Mouse (Mus musculus) layer of hippocampus, adult 9-10 months (tissue): ENCODE measurements around the gene Zfp865.
"Not testable (repeated sequence)": the region's sequence is repeated elsewhere in the genome, so short reads cannot be mapped to it uniquely, and the experiment has no call there.

ENCODE experiments used
- DNase-seq: peaks from one replicate; pipeline ENCODE4 v3.0.0; 2022; ENCODE audit warnings: low spot score

Gene Zfp865

GRCm38 (mm10) chr7:5020000-5020681 lies at the start of gene Zfp865, which contains the start of gene Ccdc106:
Gene Zfp865 (plus strand): TSS chr7:5020376.
Gene Ccdc106 (plus strand): TSS chr7:5020553.
- DNase-seq, result peak; percentile 96

GRCm38 (mm10) chr7:4971068-4971467 lies 49.1 kb upstream of the Zfp865 start, which contains the start of gene Sbk3:
Gene Sbk3 (minus strand): TSS chr7:4971168.
- no peak for DNase-seq

- DNase-seq, result no peak
Measured at GRCm38 (mm10) chr7:4971710-4972109, 48.5 kb upstream of the Zfp865 start.

- DNase-seq, result no peak
Measured at GRCm38 (mm10) chr7:4972321-4973047, 47.7 kb upstream of the Zfp865 start.

GRCm38 (mm10) chr7:4975455-4975854 lies 44.7 kb upstream of the Zfp865 start:
- no peak for DNase-seq

GRCm38 (mm10) chr7:4976832-4977231 lies 43.3 kb upstream of the Zfp865 start:
- no peak for DNase-seq

GRCm38 (mm10) chr7:4988250-4988649 lies 31.9 kb upstream of the Zfp865 start:
- DNase-seq, result no peak

- no peak for DNase-seq
Measured at GRCm38 (mm10) chr7:4993347-4993998, 26.7 kb upstream of the Zfp865 start.

- no peak for DNase-seq
Measured at GRCm38 (mm10) chr7:4993999-4994788, 26.0 kb upstream of the Zfp865 start.

GRCm38 (mm10) chr7:4995268-4996002 lies 24.7 kb upstream of the Zfp865 start:
- DNase-seq, result no peak

- DNase-seq, result peak; percentile 87
Measured at GRCm38 (mm10) chr7:4996003-4996895, 23.9 kb upstream of the Zfp865 start, which contains the start of gene Zfp579. Gene Zfp579 (minus strand): TSS chr7:4996158.

- DNase-seq, result no peak
Measured at GRCm38 (mm10) chr7:4996934-4997333, 23.2 kb upstream of the Zfp865 start.

- DNase-seq, result no peak
Measured at GRCm38 (mm10) chr7:4999876-5000275, 20.3 kb upstream of the Zfp865 start.

- DNase-seq, result not testable (repeated sequence)
Measured at GRCm38 (mm10) chr7:5002876-5003275, 17.3 kb upstream of the Zfp865 start.

GRCm38 (mm10) chr7:5008229-5008628 lies 11.9 kb upstream of the Zfp865 start:
- DNase-seq, result no peak

- no peak for DNase-seq
Measured at GRCm38 (mm10) chr7:5012681-5013513, 7.3 kb upstream of the Zfp865 start.

GRCm38 (mm10) chr7:5014251-5015117 lies 5.7 kb upstream of the Zfp865 start, which contains the start of the genes Zfp524 and Fiz1:
Gene Zfp524 (plus strand): TSS chr7:5014415.
Gene Fiz1 (minus strand): TSS chr7:5014697.
- DNase-seq, result peak; percentile 98
